17 mouse cellular contexts compared by ENCODE assay signal in genomic region chr13:21418865-21419264, GRCm38 (mm10). TPM values are rescaled to one million over a fixed set of nuclear protein-coding genes. Genes with fewer than 3 reads are reported as not detected.
DNase-seq lines count a peak whose midpoint lies in the region; ATAC-seq and TF ChIP-seq lines count a peak whose summit lies in the region.
"Had no signal": no experiment of that assay in that cellular context is flagged by ENCODE, and none has a peak within 500 bp of the region (broad histone marks: within the 10 kb centered on the region; RNA-seq: fewer than 3 reads in every experiment).

No protein-coding gene starts in this region.

- no peak overlapping the region for H3K4me3 ChIP-seq in heart, embryonic 13.5 days
- no peak overlapping the region for H3K4me3 ChIP-seq in intestine, embryonic 16.5 days (ENCODE audit: low read length)
- H3K4me3 ChIP-seq in liver, embryonic 16.5 days (ENCODE audit: low read depth, low read length), result peak overlapping the region; percentile 15; the same call in 1 of the 2 replicates
- no peak overlapping the region for H3K4me3 ChIP-seq in stomach, postnatal 0 days (ENCODE audit: low read depth, low read length)
- no peak overlapping the region for H3K4me3 ChIP-seq in hindbrain, embryonic 10.5 days
- H3K4me3 ChIP-seq: heart, adult 2 months; hindbrain, embryonic 15.5 days had no signal

- ATAC-seq in heart, embryonic 13.5 days (ENCODE audit: extremely low read depth, insufficient number of reproducible peaks, low FRiP score, low TSS enrichment), result no peak; the same call in 1 of the 2 replicates
- peak; percentile 93 for ATAC-seq in intestine, embryonic 16.5 days
- ATAC-seq in liver, embryonic 16.5 days (ENCODE audit: low read depth), result peak; percentile 95
- ATAC-seq in stomach, postnatal 0 days (ENCODE audit: low FRiP score, low TSS enrichment), result peak; percentile 58; the same call in 1 of the 2 replicates
- ATAC-seq: forebrain, postnatal 0 days; lung, postnatal 0 days; Patski had no signal

- no peak for TF ChIP-seq CTCF in stomach, postnatal 0 days (IDR thresholded peaks at IDR 0.05; ENCODE audit: low read depth)

- H3K9me3 ChIP-seq in heart, embryonic 13.5 days, result no peaks in the 10 kb centered on the region
- H3K9me3 ChIP-seq in intestine, embryonic 16.5 days (ENCODE audit: control insufficient read depth, low read length), result no peaks in the 10 kb centered on the region
- H3K9me3 ChIP-seq in liver, embryonic 16.5 days (replicated peaks; ENCODE audit: control insufficient read depth, low read length), result no peaks in the 10 kb centered on the region
- no peaks in the 10 kb centered on the region for H3K9me3 ChIP-seq in stomach, postnatal 0 days (ENCODE audit: control insufficient read depth, low read length)
- H3K9me3 ChIP-seq in hindbrain, embryonic 10.5 days, result no peaks in the 10 kb centered on the region
- H3K9me3 ChIP-seq: hindbrain, embryonic 15.5 days had no signal

- WGBS in heart, embryonic 13.5 days, result 27% methylated on average over 6 of the region's 6 CpGs
- WGBS in intestine, embryonic 16.5 days, result 44% methylated on average over 6 of the region's 6 CpGs
- 14% methylated on average over 6 of the region's 6 CpGs for WGBS in liver, embryonic 16.5 days (ENCODE audit: insufficient replicate concordance)
- WGBS in stomach, postnatal 0 days, result 50% methylated on average over 6 of the region's 6 CpGs
- 66% methylated on average over 6 of the region's 6 CpGs for WGBS in hindbrain, embryonic 10.5 days

- no peak for TF ChIP-seq EP300 in stomach, postnatal 0 days (optimal IDR thresholded peaks at IDR 0.05)

- H3K27ac ChIP-seq in heart, embryonic 13.5 days (replicated peaks), result no peak overlapping the region
- H3K27ac ChIP-seq in intestine, embryonic 16.5 days (ENCODE audit: low read length), result no peak overlapping the region
- H3K27ac ChIP-seq in liver, embryonic 16.5 days (ENCODE audit: low read length), result peak overlapping the region; percentile 91
- H3K27ac ChIP-seq in stomach, postnatal 0 days (replicated peaks), result no peak overlapping the region
- H3K27ac ChIP-seq in hindbrain, embryonic 10.5 days, result no peak overlapping the region
- H3K27ac ChIP-seq: heart, adult 2 months; hindbrain, embryonic 15.5 days had no signal

- no peaks in the 10 kb centered on the region for H3K36me3 ChIP-seq in heart, embryonic 13.5 days
- no peaks in the 10 kb centered on the region for H3K36me3 ChIP-seq in intestine, embryonic 16.5 days (ENCODE audit: control insufficient read depth, insufficient read depth, low read length)
- H3K36me3 ChIP-seq in liver, embryonic 16.5 days (ENCODE audit: control insufficient read depth, insufficient read depth), result no peaks in the 10 kb centered on the region
- H3K36me3 ChIP-seq in stomach, postnatal 0 days (ENCODE audit: control insufficient read depth, insufficient read depth, low read length), result no peaks in the 10 kb centered on the region
- no peaks in the 10 kb centered on the region for H3K36me3 ChIP-seq in hindbrain, embryonic 10.5 days
- H3K36me3 ChIP-seq: hindbrain, embryonic 15.5 days had no signal

- DNase-seq in heart, adult 8-10 months (ENCODE audit: low spot score), result no peak
- peak; percentile 33 for DNase-seq in stomach, postnatal 0 days (ENCODE audit: low spot score)
- no peak for DNase-seq in B cell, adult 2 months
- DNase-seq in hindbrain, embryonic 10.5 days (ENCODE audit: low spot score), result no peak
- no peak for DNase-seq in testis, postnatal 14 days (ENCODE audit: low spot score)
- DNase-seq: cerebellum, postnatal 25 days; forebrain, postnatal 0 days; heart, adult 2 months; kidney, adult 18-20 months; kidney, postnatal 36 days; thymus, adult 2 months had no signal

- no peaks in the 10 kb centered on the region for H3K27me3 ChIP-seq in heart, embryonic 13.5 days (replicated peaks)
- H3K27me3 ChIP-seq in intestine, embryonic 16.5 days (replicated peaks; ENCODE audit: control insufficient read depth, insufficient read depth, low read length), result no peaks in the 10 kb centered on the region
- no peaks in the 10 kb centered on the region for H3K27me3 ChIP-seq in liver, embryonic 16.5 days (ENCODE audit: control insufficient read depth, insufficient read depth, low read depth, low read length)
- H3K27me3 ChIP-seq in stomach, postnatal 0 days (ENCODE audit: control insufficient read depth, insufficient read depth, low read length), result no peaks in the 10 kb centered on the region
- no peaks in the 10 kb centered on the region for H3K27me3 ChIP-seq in hindbrain, embryonic 10.5 days (ENCODE audit: insufficient read depth, poor library complexity, severe bottlenecking)
- H3K27me3 ChIP-seq: hindbrain, embryonic 15.5 days; Patski had no signal

- H3K9ac ChIP-seq in heart, embryonic 13.5 days, result no peak overlapping the region
- no peak overlapping the region for H3K9ac ChIP-seq in intestine, embryonic 16.5 days (ENCODE audit: low read depth, low read length)
- H3K9ac ChIP-seq in liver, embryonic 16.5 days (ENCODE audit: low read depth, low read length), result peak overlapping the region; percentile 59
- no peak overlapping the region for H3K9ac ChIP-seq in stomach, postnatal 0 days (ENCODE audit: low read length)
- H3K9ac ChIP-seq: forebrain, postnatal 0 days; hindbrain, embryonic 15.5 days had no signal

- peak overlapping the region; percentile 7; the same call in 1 of the 2 replicates for H3K4me2 ChIP-seq in heart, embryonic 13.5 days
- H3K4me2 ChIP-seq in intestine, embryonic 16.5 days (ENCODE audit: low read depth, low read length), result no peak overlapping the region
- peak overlapping the region; percentile 47 for H3K4me2 ChIP-seq in liver, embryonic 16.5 days (ENCODE audit: low read depth, low read length)
- no peak overlapping the region for H3K4me2 ChIP-seq in stomach, postnatal 0 days (replicated peaks; ENCODE audit: low read depth)
- H3K4me2 ChIP-seq: hindbrain, embryonic 15.5 days had no signal

- peaks cover 22% of the 10 kb centered on the region for H3K4me1 ChIP-seq in heart, embryonic 13.5 days
- H3K4me1 ChIP-seq in intestine, embryonic 16.5 days (ENCODE audit: control insufficient read depth, insufficient read depth, low read length), result peaks cover 4% of the 10 kb centered on the region; the same call in 1 of the 2 replicates
- H3K4me1 ChIP-seq in liver, embryonic 16.5 days (ENCODE audit: control insufficient read depth, low read depth, low read length), result peaks cover 55% of the 10 kb centered on the region
- H3K4me1 ChIP-seq in stomach, postnatal 0 days (replicated peaks; ENCODE audit: control insufficient read depth, insufficient read depth), result no peaks in the 10 kb centered on the region
- peaks cover 9% of the 10 kb centered on the region; the same call in 1 of the 2 replicates for H3K4me1 ChIP-seq in hindbrain, embryonic 10.5 days (replicated peaks)
- H3K4me1 ChIP-seq: hindbrain, embryonic 15.5 days had no signal

RNA-seq across cellular contexts. Expression of gene Zkscan3, which starts 16.3 kb away (rescaled TPM):
- 61.2 and 72.2 TPM in 2 replicates for polyA plus RNA-seq in heart, embryonic 13.5 days (2015; fragmentation: Nextera tagmentation; extraction: Ambion mirVana)
- 10 to 100 TPM; 24.4 to 26.7 (median 26.1) TPM for total RNA-seq in heart, adult 8-10 months (2022)
- 61.7 and 64.5 TPM in 2 replicates for polyA plus RNA-seq in intestine, embryonic 16.5 days (2015; fragmentation: Nextera tagmentation; extraction: Ambion mirVana)
- 28.9 and 30.2 TPM in 2 replicates for polyA plus RNA-seq in liver, embryonic 16.5 days (2015; fragmentation: Nextera tagmentation; extraction: Ambion mirVana)
- 32.9 and 36.4 TPM in 2 replicates for polyA plus RNA-seq in stomach, postnatal 0 days (2015; fragmentation: Nextera tagmentation; extraction: Ambion mirVana)
- polyA plus RNA-seq in hindbrain, embryonic 10.5 days (2016; fragmentation: Nextera tagmentation; extraction: Ambion mirVana), result 76.8 and 87.6 TPM in 2 replicates

RNA-seq across cellular contexts. Expression of gene Pgbd1, which starts 22.0 kb away (rescaled TPM):
- 3.1 and 3.2 TPM in 2 replicates for polyA plus RNA-seq in heart, embryonic 13.5 days (2015; fragmentation: Nextera tagmentation; extraction: Ambion mirVana)
- total RNA-seq in heart, adult 8-10 months (2022), result under 1 TPM; 0.30 to 0.50 (median 0.35) TPM
- 2.4 TPM in 2 replicates for polyA plus RNA-seq in intestine, embryonic 16.5 days (2015; fragmentation: Nextera tagmentation; extraction: Ambion mirVana)
- 0.82 and 0.97 TPM in 2 replicates for polyA plus RNA-seq in liver, embryonic 16.5 days (2015; fragmentation: Nextera tagmentation; extraction: Ambion mirVana)
- polyA plus RNA-seq in stomach, postnatal 0 days (2015; fragmentation: Nextera tagmentation; extraction: Ambion mirVana), result 0.75 and 0.90 TPM in 2 replicates
- polyA plus RNA-seq in hindbrain, embryonic 10.5 days (2016; fragmentation: Nextera tagmentation; extraction: Ambion mirVana), result 4.3 and 5.5 TPM in 2 replicates

RNA-seq across cellular contexts. Expression of gene Zscan26, which starts 34.7 kb away (rescaled TPM):
- polyA plus RNA-seq in heart, embryonic 13.5 days (2015; fragmentation: Nextera tagmentation; extraction: Ambion mirVana), result 28.0 and 29.7 TPM in 2 replicates
- total RNA-seq in heart, adult 8-10 months (2022), result 10 to 100 TPM; 20.5 to 25.0 (median 21.7) TPM
- 22.3 and 23.6 TPM in 2 replicates for polyA plus RNA-seq in intestine, embryonic 16.5 days (2015; fragmentation: Nextera tagmentation; extraction: Ambion mirVana)
- polyA plus RNA-seq in liver, embryonic 16.5 days (2015; fragmentation: Nextera tagmentation; extraction: Ambion mirVana), result 12.0 and 13.3 TPM in 2 replicates
- polyA plus RNA-seq in stomach, postnatal 0 days (2015; fragmentation: Nextera tagmentation; extraction: Ambion mirVana), result 16.5 and 17.3 TPM in 2 replicates
- 20.6 and 23.6 TPM in 2 replicates for polyA plus RNA-seq in hindbrain, embryonic 10.5 days (2016; fragmentation: Nextera tagmentation; extraction: Ambion mirVana)

RNA-seq across cellular contexts. Expression of gene Nkapl, which starts 49.4 kb away (rescaled TPM):
- polyA plus RNA-seq in heart, embryonic 13.5 days (2015; fragmentation: Nextera tagmentation; extraction: Ambion mirVana), result 2.0 and 2.1 TPM in 2 replicates
- 1 to 10 TPM in 1 of 4 experiments, under 1 TPM in 3; 0.17 to 1.1 (median 0.41) TPM for total RNA-seq in heart, adult 8-10 months (2022)
- 1.8 and 2.0 TPM in 2 replicates for polyA plus RNA-seq in intestine, embryonic 16.5 days (2015; fragmentation: Nextera tagmentation; extraction: Ambion mirVana)
- 0.79 and 1.0 TPM in 2 replicates for polyA plus RNA-seq in liver, embryonic 16.5 days (2015; fragmentation: Nextera tagmentation; extraction: Ambion mirVana)
- 2.4 and 2.7 TPM in 2 replicates for polyA plus RNA-seq in stomach, postnatal 0 days (2015; fragmentation: Nextera tagmentation; extraction: Ambion mirVana)
- polyA plus RNA-seq in hindbrain, embryonic 10.5 days (2016; fragmentation: Nextera tagmentation; extraction: Ambion mirVana), result 2.0 and 2.5 TPM in 2 replicates

RNA-seq across cellular contexts. Expression of gene Zscan12, which starts 56.2 kb away (rescaled TPM):
- 7.1 and 7.7 TPM in 2 replicates for polyA plus RNA-seq in heart, embryonic 13.5 days (2015; fragmentation: Nextera tagmentation; extraction: Ambion mirVana)
- total RNA-seq in heart, adult 8-10 months (2022), result 1 to 10 TPM; 4.5 to 6.0 (median 5.0) TPM
- polyA plus RNA-seq in intestine, embryonic 16.5 days (2015; fragmentation: Nextera tagmentation; extraction: Ambion mirVana), result 6.6 and 7.9 TPM in 2 replicates
- 2.7 and 2.9 TPM in 2 replicates for polyA plus RNA-seq in liver, embryonic 16.5 days (2015; fragmentation: Nextera tagmentation; extraction: Ambion mirVana)
- 4.3 and 4.6 TPM in 2 replicates for polyA plus RNA-seq in stomach, postnatal 0 days (2015; fragmentation: Nextera tagmentation; extraction: Ambion mirVana)
- 16.9 and 20.2 TPM in 2 replicates for polyA plus RNA-seq in hindbrain, embryonic 10.5 days (2016; fragmentation: Nextera tagmentation; extraction: Ambion mirVana)

Comparison
In these comparisons a context has a peak if more than half of its experiments do, and no peak if none do; other contexts are left out.
1. H3K4me2 ChIP-seq: peak in heart, embryonic 13.5 days (single experiment) and liver, embryonic 16.5 days (single experiment); none in intestine, embryonic 16.5 days (single experiment) and stomach, postnatal 0 days (single experiment).